Mouse (Mus musculus) limb, embryonic 11.5 days (tissue): Measurements from ENCODE around the gene Sh3bp5l. TPM values are rescaled to one million over a fixed set of nuclear protein-coding genes. Genes with fewer than 3 reads are reported as not detected.
"Not testable (repeated sequence)": the region's sequence is repeated elsewhere in the genome, so short reads cannot be mapped to it uniquely, and the experiment has no call there.

ENCODE experiments used
- ATAC-seq: fragments of 200-750 bp; cut with Nextera tagmentation; 2 replicates; pipeline ENCODE4 v1.8.0; 2017; ENCODE audit warnings: low read depth; ENCODE audit not compliant: insufficient number of reproducible peaks, low FRiP score, low TSS enrichment
- DNase-seq: peaks from one replicate; pipeline ENCODE4 v3.0.0-alpha.2; 2015; ENCODE audit warnings: low spot score
- H3K27ac ChIP-seq: fragments of 300-500 bp; sonication (generic); replicated peaks from 2 replicates; pipeline ENCODE4 v1.5.1; 2014; ENCODE audit warnings: low read depth, mild to moderate bottlenecking, low read length
- H3K27me3 ChIP-seq: fragments of 300-500 bp; sonication (generic); 2 replicates; pipeline ENCODE4 v1.6.1; 2014; ENCODE audit warnings: mild to moderate bottlenecking, low read length, mixed read lengths; ENCODE audit not compliant: control insufficient read depth, insufficient read depth
- H3K36me3 ChIP-seq: fragments of 300-500 bp; sonication (generic); 2 replicates; pipeline ENCODE4 v1.6.1; 2014; ENCODE audit warnings: mild to moderate bottlenecking, low read length, moderate library complexity, mixed read lengths; ENCODE audit not compliant: control insufficient read depth, insufficient read depth
- H3K4me1 ChIP-seq: fragments of 300-500 bp; sonication (generic); 2 replicates; pipeline ENCODE4 v1.6.1; 2014; ENCODE audit warnings: low read length, mixed read lengths; ENCODE audit not compliant: control insufficient read depth, insufficient read depth
- H3K4me2 ChIP-seq: fragments of 300-500 bp; sonication (generic); 2 replicates; pipeline ENCODE4 v1.6.1; 2014; ENCODE audit warnings: low read depth, mild to moderate bottlenecking, moderate library complexity; ENCODE audit not compliant: severe bottlenecking
- H3K4me3 ChIP-seq: fragments of 300-500 bp; sonication (generic); 2 replicates; pipeline ENCODE4 v1.5.1; 2014; ENCODE audit warnings: low read depth, low read length
- H3K9ac ChIP-seq: fragments of 300-500 bp; sonication (generic); 2 replicates; pipeline ENCODE4 v1.6.1; 2014; ENCODE audit warnings: mild to moderate bottlenecking, low read length
- H3K9me3 ChIP-seq: fragments of 300-500 bp; sonication (generic); 2 replicates; pipeline ENCODE4 v1.6.1; 2016; ENCODE audit warnings: low read length; ENCODE audit not compliant: control insufficient read depth
- WGBS: fragments of 180-500 bp; shearing (Covaris S2); extraction: QIAGEN DNeasy Blood & Tissue Kit; methylation state at CpG from one replicate; pipeline ENCODE4 v1.1.7; 2014; 5-methylcytosine and 5-hydroxymethylcytosine counted together
- polyA plus RNA-seq: library from polyadenylated mRNA; unstranded; fragments of >200 nt; fragmentation: Nextera tagmentation; extraction: Ambion mirVana; gene quantifications from 2 replicates; pipeline ENCODE4 v1.2.1, GENCODE M21; 2014

Sh3bp5l gene
- polyA plus RNA-seq, 1 experiment from 2014 or later = 27.0 TPM

- Histone ChIP-seq H3K36me3 (no peaks in the 10 kb centered on the region), H3K27me3 (no peaks in the 10 kb centered on the region), H3K4me2 (no peak overlapping the region), H3K4me3 (no peak overlapping the region), H3K4me1 (no peaks in the 10 kb centered on the region), H3K9ac (no peak overlapping the region), H3K9me3 (no peaks in the 10 kb centered on the region), H3K27ac (no peak overlapping the region)
- 75% methylated on average over 10 of the region's 10 CpGs for WGBS
- DNase-seq (no peak), ATAC-seq (no peak)
Observed at GRCm38 (mm10) chr11:58354476-58354875, 24.0 kb downstream of the Sh3bp5l start.

- DNase-seq (no peak), ATAC-seq (no peak)
- no peak overlapping the region for H3K9ac ChIP-seq
- WGBS = 82% methylated on average over 3 of the region's 3 CpGs
- no peaks in the 10 kb centered on the region for H3K4me1 ChIP-seq
- H3K27me3 ChIP-seq = no peaks in the 10 kb centered on the region
- no peaks in the 10 kb centered on the region for H3K36me3 ChIP-seq
- no peaks in the 10 kb centered on the region for H3K9me3 ChIP-seq
- no peak overlapping the region for H3K4me2 ChIP-seq
- no peak overlapping the region for H3K27ac ChIP-seq
- no peak overlapping the region for H3K4me3 ChIP-seq
Observed at GRCm38 (mm10) chr11:58354927-58355326, 24.4 kb downstream of the Sh3bp5l start.

GRCm38 (mm10) chr11:58357042-58357441 is 26.5 kb downstream of the Sh3bp5l start:
- H3K27me3 ChIP-seq = no peaks in the 10 kb centered on the region
- 95% methylated on average over 3 of the region's 3 CpGs for WGBS

GRCm38 (mm10) chr11:58357844-58358534 is 27.5 kb downstream of the Sh3bp5l start:
- ATAC-seq (no peak), DNase-seq (no peak)
- Histone ChIP-seq H3K27me3 (no peaks in the 10 kb centered on the region), H3K9me3 (no peaks in the 10 kb centered on the region), H3K27ac (no peak overlapping the region), H3K4me2 (no peak overlapping the region), H3K4me1 (no peaks in the 10 kb centered on the region), H3K9ac (no peak overlapping the region), H3K36me3 (no peaks in the 10 kb centered on the region), H3K4me3 (no peak overlapping the region)
- WGBS = 88% methylated on average over 6 of the region's 6 CpGs

More at GRCm38 (mm10) chr11:58357042-58357441, 26.5 kb downstream of the Sh3bp5l start:
- H3K4me1 ChIP-seq = no peaks in the 10 kb centered on the region
- no peak overlapping the region for H3K9ac ChIP-seq
- no peak overlapping the region for H3K4me3 ChIP-seq
- DNase-seq = no peak
- no peak overlapping the region for H3K27ac ChIP-seq
- H3K36me3 ChIP-seq = no peaks in the 10 kb centered on the region
- no peaks in the 10 kb centered on the region for H3K9me3 ChIP-seq
- no peak overlapping the region for H3K4me2 ChIP-seq
- no peak for ATAC-seq

- H3K36me3 ChIP-seq, ATAC-seq, H3K4me2 ChIP-seq, H3K27ac ChIP-seq, DNase-seq, H3K9me3 ChIP-seq, H3K9ac ChIP-seq, H3K4me1 ChIP-seq, H3K27me3 ChIP-seq, H3K4me3 ChIP-seq: not testable (repeated sequence)
- WGBS = no CpG with 5 or more reads among the region's 6 CpGs
Observed at GRCm38 (mm10) chr11:58362562-58362961, 32.0 kb downstream of the Sh3bp5l start.

GRCm38 (mm10) chr11:58364454-58364853 is 33.9 kb downstream of the Sh3bp5l start:
- 71% methylated on average over 3 of the region's 3 CpGs for WGBS
- DNase-seq (no peak), ATAC-seq (no peak)
- H3K9me3 ChIP-seq = no peaks in the 10 kb centered on the region
- no peaks in the 10 kb centered on the region for H3K4me1 ChIP-seq
- H3K27me3 ChIP-seq = no peaks in the 10 kb centered on the region
- H3K4me3 ChIP-seq = no peak overlapping the region
- H3K9ac ChIP-seq = no peak overlapping the region
- no peak overlapping the region for H3K4me2 ChIP-seq
- H3K27ac ChIP-seq = no peak overlapping the region
- no peaks in the 10 kb centered on the region for H3K36me3 ChIP-seq

GRCm38 (mm10) chr11:58366191-58366590 is 35.7 kb downstream of the Sh3bp5l start:
- no CpG with 5 or more reads among the region's 6 CpGs for WGBS
- not testable (repeated sequence) for H3K27ac ChIP-seq, H3K9me3 ChIP-seq, ATAC-seq, H3K4me3 ChIP-seq, H3K36me3 ChIP-seq, H3K27me3 ChIP-seq, DNase-seq, H3K4me2 ChIP-seq, H3K4me1 ChIP-seq, H3K9ac ChIP-seq

GRCm38 (mm10) chr11:58377273-58377672 is 46.7 kb downstream of the Sh3bp5l start:
- no peak overlapping the region for H3K4me3 ChIP-seq
- H3K27me3 ChIP-seq = no peaks in the 10 kb centered on the region
- no peaks in the 10 kb centered on the region for H3K36me3 ChIP-seq
- H3K4me2 ChIP-seq = no peak overlapping the region
- no peaks in the 10 kb centered on the region for H3K9me3 ChIP-seq
- no peak for ATAC-seq
- H3K9ac ChIP-seq = no peak overlapping the region
- DNase-seq = no peak
- no peaks in the 10 kb centered on the region for H3K4me1 ChIP-seq
- H3K27ac ChIP-seq = no peak overlapping the region
- WGBS = 82% methylated on average over 2 of the region's 2 CpGs

GRCm38 (mm10) chr11:58377686-58378085 is 47.2 kb downstream of the Sh3bp5l start:
- H3K27ac ChIP-seq = no peak overlapping the region
- no peak overlapping the region for H3K4me2 ChIP-seq
- no peaks in the 10 kb centered on the region for H3K27me3 ChIP-seq
- H3K36me3 ChIP-seq = no peaks in the 10 kb centered on the region
- no peak overlapping the region for H3K4me3 ChIP-seq
- no peak for ATAC-seq
- no peak for DNase-seq
- no peak overlapping the region for H3K9ac ChIP-seq
- H3K9me3 ChIP-seq = no peaks in the 10 kb centered on the region
- no peaks in the 10 kb centered on the region for H3K4me1 ChIP-seq
- 74% methylated on average over 1 of the region's 1 CpGs for WGBS
